Mouse (Mus musculus): Measurements from ENCODE around the gene Tomm22. TPM values are rescaled to one million over a fixed set of nuclear protein-coding genes. Genes with fewer than 3 reads are reported as not detected.
A peak's percentile ranks its signal among the peaks of the same experiment; 100 is the strongest.

The Tomm22 gene
- polyA plus RNA-seq, 1 experiment, result 110 TPM

GRCm38 (mm10) chr15:79648130-79648529 lies 22.5 kb upstream of the Tomm22 start:
- H3K4me2 ChIP-seq (ENCODE audit: low read depth), result no peak overlapping the region
- H3ac ChIP-seq (ENCODE audit: control insufficient read depth, insufficient read length), result no peak overlapping the region
- H3K4me3 ChIP-seq, result no peak overlapping the region
- TF ChIP-seq CEBPB (IDR thresholded peaks at IDR 0.05; ENCODE audit: insufficient read depth, poor library complexity, severe bottlenecking) (no peak), TCF12 (IDR thresholded peaks at IDR 0.05; ENCODE audit: insufficient read depth, poor library complexity, severe bottlenecking) (no peak), POLR2A (IDR thresholded peaks at IDR 0.05; ENCODE audit: insufficient read length, low read depth) (no peak)
- no peaks in the 10 kb centered on the region for H3K36me3 ChIP-seq (ENCODE audit: control insufficient read depth, insufficient read depth)
- peaks cover 5% of the 10 kb centered on the region for H3K27me3 ChIP-seq (ENCODE audit: control insufficient read depth, insufficient read depth, insufficient read length)
- no peaks in the 10 kb centered on the region for H3K79me2 ChIP-seq (ENCODE audit: control insufficient read depth, insufficient read depth)

GRCm38 (mm10) chr15:79650569-79650968 lies 20.1 kb upstream of the Tomm22 start:
- H3ac ChIP-seq (ENCODE audit: control insufficient read depth, insufficient read length), result no peak overlapping the region
- TF ChIP-seq POLR2AphosphoS2 (IDR thresholded peaks at IDR 0.05; ENCODE audit: insufficient read length, low read depth) (no peak), MAX (IDR thresholded peaks at IDR 0.05; ENCODE audit: low read depth) (no peak), MYOD1 (IDR thresholded peaks at IDR 0.05; ENCODE audit: control insufficient read depth in 1 of 3, insufficient read length in 2 of 3, low read depth in 2 of 3) (no peak), REST (IDR thresholded peaks at IDR 0.05; ENCODE audit: insufficient read depth, insufficient read length) (no peak), SRF (IDR thresholded peaks at IDR 0.05; ENCODE audit: control insufficient read depth, insufficient read length, low read depth) (no peak), POLR2A (IDR thresholded peaks at IDR 0.05; ENCODE audit: insufficient read length, low read depth) (no peak), CEBPB (IDR thresholded peaks at IDR 0.05; ENCODE audit: insufficient read depth, poor library complexity, severe bottlenecking) (no peak), TCF3 (IDR thresholded peaks at IDR 0.05; ENCODE audit: insufficient read length, low read depth) (no peak)
- no peak overlapping the region for H3K4me3 ChIP-seq
- H3K36me3 ChIP-seq (ENCODE audit: control insufficient read depth, insufficient read depth), result no peaks in the 10 kb centered on the region
- H3K27me3 ChIP-seq (ENCODE audit: control insufficient read depth, insufficient read depth, insufficient read length), result no peaks in the 10 kb centered on the region
- no peak overlapping the region for H3K4me2 ChIP-seq (ENCODE audit: low read depth)
- no peaks in the 10 kb centered on the region for H3K79me2 ChIP-seq (ENCODE audit: control insufficient read depth, insufficient read depth)

- no peak overlapping the region for H3K4me2 ChIP-seq (ENCODE audit: low read depth)
- TF ChIP-seq MYOD1 (IDR thresholded peaks at IDR 0.05; ENCODE audit: control insufficient read depth in 1 of 3, insufficient read length in 2 of 3, low read depth in 2 of 3) (no peak), USF1 (IDR thresholded peaks at IDR 0.05; ENCODE audit: low read depth) (no peak), POLR2A (IDR thresholded peaks at IDR 0.05; ENCODE audit: insufficient read length, low read depth) (no peak), POLR2AphosphoS2 (IDR thresholded peaks at IDR 0.05; ENCODE audit: insufficient read length, low read depth) (no peak), TCF12 (IDR thresholded peaks at IDR 0.05; ENCODE audit: insufficient read depth, poor library complexity, severe bottlenecking) (no peak), MAX (IDR thresholded peaks at IDR 0.05; ENCODE audit: low read depth) (no peak), CEBPB (IDR thresholded peaks at IDR 0.05; ENCODE audit: insufficient read depth, poor library complexity, severe bottlenecking) (no peak), REST (IDR thresholded peaks at IDR 0.05; ENCODE audit: insufficient read depth, insufficient read length) (no peak), E2F4 (IDR thresholded peaks at IDR 0.05; ENCODE audit: insufficient read depth) (no peak), TCF3 (IDR thresholded peaks at IDR 0.05; ENCODE audit: insufficient read length, low read depth) (no peak), MYOG (IDR thresholded peaks at IDR 0.05; ENCODE audit: control insufficient read depth in 1 of 3, insufficient read depth in 1 of 3, insufficient read length in 2 of 3, low read depth in 2 of 3) (no peak)
Observed at GRCm38 (mm10) chr15:79651481-79651880, 19.2 kb upstream of the Tomm22 start.

GRCm38 (mm10) chr15:79656451-79656850 lies 14.2 kb upstream of the Tomm22 start:
- no peak overlapping the region for H3ac ChIP-seq (ENCODE audit: control insufficient read depth, insufficient read length)
- no peaks in the 10 kb centered on the region for H3K36me3 ChIP-seq (ENCODE audit: control insufficient read depth, insufficient read depth)
- TF ChIP-seq REST (IDR thresholded peaks at IDR 0.05; ENCODE audit: insufficient read depth, insufficient read length) (no peak), USF1 (IDR thresholded peaks at IDR 0.05; ENCODE audit: low read depth) (no peak), SRF (IDR thresholded peaks at IDR 0.05; ENCODE audit: control insufficient read depth, insufficient read length, low read depth) (no peak), E2F4 (IDR thresholded peaks at IDR 0.05; ENCODE audit: insufficient read depth) (no peak), MYOD1 (IDR thresholded peaks at IDR 0.05; ENCODE audit: control insufficient read depth in 1 of 3, insufficient read length in 2 of 3, low read depth in 2 of 3) (no peak), MYOG (IDR thresholded peaks at IDR 0.05; ENCODE audit: control insufficient read depth in 1 of 3, insufficient read depth in 1 of 3, insufficient read length in 2 of 3, low read depth in 2 of 3) (no peak), MAX (IDR thresholded peaks at IDR 0.05; ENCODE audit: low read depth) (no peak), TCF3 (IDR thresholded peaks at IDR 0.05; ENCODE audit: insufficient read length, low read depth) (no peak), CEBPB (IDR thresholded peaks at IDR 0.05; ENCODE audit: insufficient read depth, poor library complexity, severe bottlenecking) (no peak), POLR2AphosphoS2 (IDR thresholded peaks at IDR 0.05; ENCODE audit: insufficient read length, low read depth) (no peak), POLR2A (IDR thresholded peaks at IDR 0.05; ENCODE audit: insufficient read length, low read depth) (no peak), TCF12 (IDR thresholded peaks at IDR 0.05; ENCODE audit: insufficient read depth, poor library complexity, severe bottlenecking) (no peak)
- H3K4me2 ChIP-seq (ENCODE audit: low read depth), result no peak overlapping the region
- no peak overlapping the region for H3K4me3 ChIP-seq
- no peaks in the 10 kb centered on the region for H3K79me2 ChIP-seq (ENCODE audit: control insufficient read depth, insufficient read depth)
- H3K27me3 ChIP-seq (ENCODE audit: control insufficient read depth, insufficient read depth, insufficient read length), result no peaks in the 10 kb centered on the region

More at GRCm38 (mm10) chr15:79651481-79651880, 19.2 kb upstream of the Tomm22 start:
- no peaks in the 10 kb centered on the region for H3K27me3 ChIP-seq (ENCODE audit: control insufficient read depth, insufficient read depth, insufficient read length)
- H3ac ChIP-seq (ENCODE audit: control insufficient read depth, insufficient read length), result no peak overlapping the region
- H3K79me2 ChIP-seq (ENCODE audit: control insufficient read depth, insufficient read depth), result no peaks in the 10 kb centered on the region
- H3K4me3 ChIP-seq, result no peak overlapping the region
- H3K36me3 ChIP-seq (ENCODE audit: control insufficient read depth, insufficient read depth), result no peaks in the 10 kb centered on the region

- H3K4me2 ChIP-seq (ENCODE audit: low read depth), result peak overlapping the region; percentile 84
- H3K27me3 ChIP-seq (ENCODE audit: control insufficient read depth, insufficient read depth, insufficient read length), result no peaks in the 10 kb centered on the region
- no peaks in the 10 kb centered on the region for H3K79me2 ChIP-seq (ENCODE audit: control insufficient read depth, insufficient read depth)
- TF ChIP-seq MYOG (IDR thresholded peaks at IDR 0.05; ENCODE audit: control insufficient read depth in 1 of 3, insufficient read depth in 1 of 3, insufficient read length in 2 of 3, low read depth in 2 of 3), result no peak
- TF ChIP-seq TCF12 (IDR thresholded peaks at IDR 0.05; ENCODE audit: insufficient read depth, poor library complexity, severe bottlenecking), result no peak
- TF ChIP-seq E2F4 (IDR thresholded peaks at IDR 0.05; ENCODE audit: insufficient read depth), result no peak
- no peak for TF ChIP-seq TCF3 (IDR thresholded peaks at IDR 0.05; ENCODE audit: insufficient read length, low read depth)
- TF ChIP-seq SRF (IDR thresholded peaks at IDR 0.05; ENCODE audit: control insufficient read depth, insufficient read length, low read depth), result no peak
- no peak for TF ChIP-seq REST (IDR thresholded peaks at IDR 0.05; ENCODE audit: insufficient read depth, insufficient read length)
- TF ChIP-seq MYOD1 (IDR thresholded peaks at IDR 0.05; ENCODE audit: control insufficient read depth in 1 of 3, insufficient read length in 2 of 3, low read depth in 2 of 3), result no peak
- TF ChIP-seq CEBPB (IDR thresholded peaks at IDR 0.05; ENCODE audit: insufficient read depth, poor library complexity, severe bottlenecking), result no peak
- no peak for TF ChIP-seq USF1 (IDR thresholded peaks at IDR 0.05; ENCODE audit: low read depth)
- TF ChIP-seq POLR2AphosphoS2 (IDR thresholded peaks at IDR 0.05; ENCODE audit: insufficient read length, low read depth), result no peak
- no peak for TF ChIP-seq POLR2A (IDR thresholded peaks at IDR 0.05; ENCODE audit: insufficient read length, low read depth)
- TF ChIP-seq MAX (IDR thresholded peaks at IDR 0.05; ENCODE audit: low read depth), result no peak
- no peaks in the 10 kb centered on the region for H3K36me3 ChIP-seq (ENCODE audit: control insufficient read depth, insufficient read depth)
- H3K4me3 ChIP-seq, result peak overlapping the region; percentile 70
- H3ac ChIP-seq (ENCODE audit: control insufficient read depth, insufficient read length), result peak overlapping the region; percentile 40
Observed at GRCm38 (mm10) chr15:79657837-79658530, 12.7 kb upstream of the Tomm22 start.
